ENCODE assay signal across 9 mouse cellular contexts in the genomic region with DNA sequence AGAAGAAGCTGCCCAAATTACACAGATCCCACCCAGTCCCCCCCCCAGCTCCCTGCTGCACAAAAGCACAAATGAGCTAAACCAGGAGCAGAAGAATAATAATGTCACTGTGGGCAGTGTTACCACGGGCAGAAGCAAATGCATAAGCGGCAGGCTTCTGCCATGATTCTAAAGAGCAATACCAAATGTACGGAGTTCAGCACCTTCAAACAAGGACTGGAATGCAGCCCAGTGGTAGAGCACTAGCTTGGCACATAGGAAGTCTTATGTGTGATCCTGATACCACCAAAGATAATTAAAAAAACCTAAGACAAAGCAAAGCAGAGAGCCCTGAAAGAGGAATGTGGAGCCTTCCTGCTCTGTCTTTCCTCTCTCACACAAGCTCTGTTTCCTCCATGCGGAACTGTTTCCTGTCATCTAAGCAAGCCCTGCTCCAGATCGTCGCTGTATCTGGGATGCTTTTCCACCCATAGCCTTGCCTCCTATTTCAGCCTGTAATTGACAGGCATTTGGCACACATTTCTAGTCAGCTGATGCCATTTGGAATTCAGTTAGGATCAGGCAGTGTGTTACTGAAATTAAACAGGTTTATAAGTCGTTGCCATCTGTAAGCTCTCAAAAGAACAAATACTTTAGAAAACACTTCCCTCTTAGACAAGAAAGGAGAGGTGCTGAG. TPM values are rescaled to one million over a fixed set of nuclear protein-coding genes. Genes with fewer than 3 reads are reported as not detected.
A peak's percentile ranks its signal among the peaks of the same experiment; 100 is the strongest.
DNase-seq lines count a peak whose midpoint lies in the region; ATAC-seq and TF ChIP-seq lines count a peak whose summit lies in the region.
"Had no signal": no experiment of that assay in that cellular context is flagged by ENCODE, and none has a peak within 500 bp of the region (broad histone marks: within the 10 kb centered on the region; RNA-seq: fewer than 3 reads in every experiment).

No protein-coding gene starts in this region.

- no peak overlapping the region for H3K4me2 ChIP-seq in kidney, embryonic 14.5 days (replicated peaks; ENCODE audit: low read depth, low read length)
- H3K4me2 ChIP-seq in forebrain, embryonic 15.5 days (replicated peaks): peak overlapping the region; percentile 31

- TF ChIP-seq POLR2A in kidney, adult 2 months (IDR thresholded peaks at IDR 0.05; ENCODE audit: low read depth, low read length): no peak

- peak; percentile 56 for DNase-seq in kidney, adult 2 months
- DNase-seq in brain, adult 2 months (ENCODE audit: low read depth, low spot score): peak; percentile 85
- DNase-seq in layer of hippocampus, postnatal 10 days (ENCODE audit: low spot score in 2 of 2): peak; percentile 51 to 59
- no peak for DNase-seq in c-Kit-positive CD71-positive TER-119-positive erythroid progenitor cells, embryonic 14.5 days (ENCODE audit: low spot score)
- DNase-seq: cerebellum, adult 2 months; gastrocnemius, adult 2 months had no signal

- H3K9me3 ChIP-seq in kidney, embryonic 14.5 days (ENCODE audit: control insufficient read depth, low read length): no peaks in the 10 kb centered on the region
- no peaks in the 10 kb centered on the region for H3K9me3 ChIP-seq in forebrain, embryonic 15.5 days

- no peak for ATAC-seq in kidney, embryonic 14.5 days (ENCODE audit: low FRiP score, low TSS enrichment)
- peak; percentile 88 for ATAC-seq in forebrain, embryonic 15.5 days (replicated peaks)
- no peak for ATAC-seq in CD4-positive, CD25-positive, alpha-beta regulatory T cell, adult 4 months

- H3K36me3 ChIP-seq in kidney, adult 2 months (ENCODE audit: control insufficient read depth, insufficient read depth, low read length): no peaks in the 10 kb centered on the region
- H3K36me3 ChIP-seq in kidney, embryonic 14.5 days (ENCODE audit: control insufficient read depth, insufficient read depth, low read length): no peaks in the 10 kb centered on the region
- no peaks in the 10 kb centered on the region for H3K36me3 ChIP-seq in forebrain, embryonic 15.5 days

- WGBS in kidney, adult 2 months: 42% methylated on average over 7 of the region's 7 CpGs
- WGBS in kidney, embryonic 14.5 days: 59% methylated on average over 7 of the region's 7 CpGs
- WGBS in forebrain, embryonic 15.5 days: 28% methylated on average over 7 of the region's 7 CpGs

- H3K27me3 ChIP-seq in kidney, adult 2 months (replicated peaks; ENCODE audit: control insufficient read depth, insufficient read depth, low read length): no peaks in the 10 kb centered on the region
- H3K27me3 ChIP-seq in kidney, embryonic 14.5 days (ENCODE audit: control insufficient read depth, insufficient read depth, low read length): no peaks in the 10 kb centered on the region
- H3K27me3 ChIP-seq in forebrain, embryonic 15.5 days: no peaks in the 10 kb centered on the region

- H3K27ac ChIP-seq in kidney, adult 2 months (ENCODE audit: insufficient read depth, low read depth, low read length): no peak overlapping the region
- no peak overlapping the region for H3K27ac ChIP-seq in kidney, embryonic 14.5 days (ENCODE audit: low read depth, low read length)
- peak overlapping the region; percentile 94 for H3K27ac ChIP-seq in forebrain, embryonic 15.5 days (replicated peaks)
- H3K27ac ChIP-seq: gastrocnemius, adult 2 months had no signal

- no peak for TF ChIP-seq CTCF in kidney, adult 2 months (conservative IDR thresholded peaks at IDR 0.05; ENCODE audit: insufficient read depth, insufficient read length, low read depth, low read length)

- no peak overlapping the region for H3K4me3 ChIP-seq in kidney, adult 2 months (ENCODE audit: insufficient read depth, low read depth, low read length)
- no peak overlapping the region for H3K4me3 ChIP-seq in kidney, embryonic 14.5 days (ENCODE audit: low read length)
- no peak overlapping the region for H3K4me3 ChIP-seq in forebrain, embryonic 15.5 days
- H3K4me3 ChIP-seq: gastrocnemius, adult 2 months had no signal

- no peak overlapping the region for H3K9ac ChIP-seq in kidney, embryonic 14.5 days (ENCODE audit: low read depth, low read length)
- peak overlapping the region; percentile 24; the same call in 1 of the 2 replicates for H3K9ac ChIP-seq in forebrain, embryonic 15.5 days (replicated peaks)

- H3K4me1 ChIP-seq in kidney, adult 2 months (ENCODE audit: control insufficient read depth, insufficient read depth, low read length): 0 out of 2 replicates have a peak, but pooled peaks cover 4% of the 10 kb centered on the region
- no peaks in the 10 kb centered on the region for H3K4me1 ChIP-seq in kidney, embryonic 14.5 days (ENCODE audit: control insufficient read depth, insufficient read depth, low read length)
- peaks cover 31% of the 10 kb centered on the region for H3K4me1 ChIP-seq in forebrain, embryonic 15.5 days

RNA-seq across cellular contexts. Expression of gene Zfp706, which starts 29.0 kb away (rescaled TPM):
- 63.1 and 82.2 TPM in 2 replicates for polyA plus RNA-seq in kidney, adult 2 months (2012; rRNA removed)
- 344 and 424 TPM in 2 replicates for polyA plus RNA-seq in kidney, embryonic 14.5 days (2014; fragmentation: Nextera tagmentation; extraction: Ambion mirVana)
- polyA plus RNA-seq in forebrain, embryonic 15.5 days (2015; fragmentation: Nextera tagmentation; extraction: Ambion mirVana): 473 and 523 TPM in 2 replicates
- total RNA-seq in layer of hippocampus, postnatal 10 days (2021): 100 to 1,000 TPM; 249 to 317 TPM
- 100 to 1,000 TPM; 420 to 436 TPM for polyA plus RNA-seq in CD4-positive, CD25-positive, alpha-beta regulatory T cell, adult 4 months (2017; shearing (Covaris generic))
